Mouse (Mus musculus) bone marrow macrophage, adult 2 months (primary cell): ENCODE measurements around the gene Sh3tc1.

Source experiments
- CTCF ChIP-seq: IDR thresholded peaks from 2 replicates; pipeline ENCODE4 v1.5.1; 2012; ENCODE audit warnings: low read depth, mild to moderate bottlenecking, low read length, moderate library complexity
- POLR2A ChIP-seq: IDR thresholded peaks from 2 replicates; pipeline ENCODE4 v1.6.1; 2012; ENCODE audit warnings: mild to moderate bottlenecking, low read depth, low read length, borderline replicate concordance

DNA sequence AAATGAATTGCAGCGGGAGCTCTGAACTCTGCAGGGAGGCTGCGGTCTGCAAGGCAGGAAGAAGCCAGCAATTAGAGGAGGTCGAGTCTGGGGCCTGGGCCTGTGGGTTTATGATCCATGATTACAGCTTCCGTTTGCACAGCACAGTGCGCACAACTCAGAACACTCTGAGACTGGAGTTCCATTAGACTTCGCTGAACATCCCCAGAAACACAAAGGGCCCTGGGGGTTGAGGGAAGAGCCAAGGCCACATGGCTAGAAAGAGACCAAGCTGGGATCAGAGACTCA, 34.3 kb upstream of the Sh3tc1 start:
- TF ChIP-seq POLR2A (no peak), CTCF (no peak)
